Mouse (Mus musculus): ENCODE measurements at regions not wholly inside any gene's neighbourhood (a gene's known extent, or its start where the extent isn't known, plus 50 kb on each side); places are given as distances from the start of the nearest gene placed in this dataset.

- TF ChIP-seq CTCF (conservative IDR thresholded peaks at IDR 0.05; ENCODE audit: insufficient read depth, insufficient read length, low read depth, low read length) (no peak), POLR2A (IDR thresholded peaks at IDR 0.05; ENCODE audit: low read depth, low read length) (no peak)
Observed at GRCm38 (mm10) chr13:90342823-90343222, 253.4 kb upstream of the Xrcc4 start.
